In the genomic region with DNA sequence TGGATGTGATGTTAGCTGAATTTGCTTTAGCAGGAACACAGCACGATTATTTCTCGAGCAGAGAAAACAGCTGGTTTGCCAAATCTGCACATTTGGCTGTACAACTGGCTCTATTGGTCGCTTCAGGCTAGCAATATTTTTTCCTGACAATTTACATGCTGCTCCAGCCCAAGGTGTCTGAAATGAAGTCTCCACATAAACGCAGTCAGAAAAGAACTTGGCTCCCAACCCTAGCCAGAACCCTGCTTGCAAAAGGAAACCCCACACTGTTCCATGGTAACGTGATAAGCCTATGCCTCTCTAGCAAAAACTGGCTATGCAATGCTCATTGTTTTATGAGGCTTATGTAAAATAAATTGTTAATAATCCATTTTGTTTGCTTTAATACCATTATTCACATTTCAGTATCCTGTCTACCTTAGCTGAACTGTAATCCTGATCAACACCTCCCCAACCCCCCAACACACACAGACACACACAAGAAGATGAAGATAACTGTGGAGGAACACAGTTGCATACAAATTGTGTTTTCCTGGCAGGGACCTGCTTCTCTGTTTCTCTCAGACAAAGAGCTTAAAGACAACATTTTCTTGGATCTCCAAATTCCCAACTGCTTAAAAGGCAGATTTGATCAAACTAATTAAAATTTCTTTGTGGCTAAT, we compare ENCODE assay signal across 12 mouse cellular contexts.
DNase-seq lines count a peak whose midpoint lies in the region; ATAC-seq and TF ChIP-seq lines count a peak whose summit lies in the region.
"Had no signal": no experiment of that assay in that cellular context is flagged by ENCODE, and none has a peak within 500 bp of the region (broad histone marks: within the 10 kb centered on the region; RNA-seq: fewer than 3 reads in every experiment).

No protein-coding gene starts in this region.

- H3K9me3 ChIP-seq in hindbrain, postnatal 0 days (ENCODE audit: low read length) = no peaks in the 10 kb centered on the region
- no peaks in the 10 kb centered on the region for H3K9me3 ChIP-seq in midbrain, embryonic 14.5 days (ENCODE audit: control insufficient read depth, low read length)
- H3K9me3 ChIP-seq: heart, embryonic 15.5 days had no signal

- no peak overlapping the region for H3K4me3 ChIP-seq in hindbrain, postnatal 0 days (ENCODE audit: low read length)
- no peak overlapping the region for H3K4me3 ChIP-seq in midbrain, embryonic 14.5 days (replicated peaks; ENCODE audit: low read depth, low read length)
- H3K4me3 ChIP-seq: gastrocnemius, adult 2 months; heart, embryonic 15.5 days had no signal

- peak; percentile 73 for ATAC-seq in frontal cortex, adult (ENCODE audit: low TSS enrichment)
- peak; percentile 87 for ATAC-seq in hindbrain, postnatal 0 days
- ATAC-seq in midbrain, embryonic 14.5 days (ENCODE audit: low FRiP score, low TSS enrichment) = peak; percentile 71; the same call in 1 of the 2 replicates

- WGBS in hindbrain, postnatal 0 days = 24% methylated on average over 5 of the region's 5 CpGs
- WGBS in midbrain, embryonic 14.5 days = 50% methylated on average over 5 of the region's 5 CpGs

- no peaks in the 10 kb centered on the region for H3K36me3 ChIP-seq in hindbrain, postnatal 0 days (ENCODE audit: insufficient read depth, low read length)
- H3K36me3 ChIP-seq in midbrain, embryonic 14.5 days (ENCODE audit: control insufficient read depth, insufficient read depth, low read length) = no peaks in the 10 kb centered on the region
- H3K36me3 ChIP-seq: heart, embryonic 15.5 days had no signal

- TF ChIP-seq CTCF in brain, embryonic 14.5 days (IDR thresholded peaks at IDR 0.05; ENCODE audit: borderline replicate concordance, extremely low read depth, insufficient read depth, insufficient read length) = no peak
- TF ChIP-seq CTCF in hindbrain, postnatal 0 days (IDR thresholded peaks at IDR 0.05; ENCODE audit: low read depth) = no peak

- DNase-seq in frontal cortex, postnatal 25 days (ENCODE audit: low spot score in 2 of 2) = no peak
- DNase-seq in brain, embryonic 14.5 days (ENCODE audit: low read depth) = peak; percentile 83
- peak; percentile 68 for DNase-seq in hindbrain, postnatal 0 days (ENCODE audit: low spot score)
- DNase-seq in midbrain, embryonic 14.5 days = peak; percentile 66
- no peak for DNase-seq in spleen, postnatal 14 days (ENCODE audit: low spot score in 2 of 2)
- DNase-seq in liver = no peak
- no peak for DNase-seq in adrenal gland, postnatal 36 days
- DNase-seq: gastrocnemius, adult 2 months; kidney, adult 2 months had no signal

- no peaks in the 10 kb centered on the region for H3K27me3 ChIP-seq in hindbrain, postnatal 0 days (ENCODE audit: insufficient read depth, low read length)
- H3K27me3 ChIP-seq in midbrain, embryonic 14.5 days (ENCODE audit: control insufficient read depth, insufficient read depth, low read length) = no peaks in the 10 kb centered on the region
- H3K27me3 ChIP-seq: heart, embryonic 15.5 days had no signal

- H3K9ac ChIP-seq in hindbrain, postnatal 0 days (replicated peaks; ENCODE audit: low read length) = no peak overlapping the region
- no peak overlapping the region for H3K9ac ChIP-seq in midbrain, embryonic 14.5 days (replicated peaks; ENCODE audit: low read length)
- H3K9ac ChIP-seq: heart, embryonic 15.5 days had no signal

- H3K4me1 ChIP-seq in hindbrain, postnatal 0 days (ENCODE audit: insufficient read depth, low read length) = peaks cover 7% of the 10 kb centered on the region
- peaks cover 6% of the 10 kb centered on the region; the same call in 1 of the 2 replicates for H3K4me1 ChIP-seq in midbrain, embryonic 14.5 days (ENCODE audit: control insufficient read depth, insufficient read depth, low read length)
- H3K4me1 ChIP-seq: heart, embryonic 15.5 days had no signal

- H3K4me2 ChIP-seq in hindbrain, postnatal 0 days (ENCODE audit: low read depth, low read length) = peak overlapping the region; percentile 17; the same call in 1 of the 2 replicates
- H3K4me2 ChIP-seq in midbrain, embryonic 14.5 days (ENCODE audit: low read length) = no peak overlapping the region
- H3K4me2 ChIP-seq: heart, embryonic 15.5 days; liver, embryonic 11.5 days had no signal

- TF ChIP-seq POLR2A in brain, embryonic 14.5 days (IDR thresholded peaks at IDR 0.05; ENCODE audit: borderline replicate concordance, extremely low read depth, insufficient read depth, insufficient read length, poor library complexity, severe bottlenecking) = no peak

- H3K27ac ChIP-seq in hindbrain, postnatal 0 days = peak overlapping the region; percentile 70
- H3K27ac ChIP-seq in midbrain, embryonic 14.5 days (replicated peaks; ENCODE audit: low read depth, low read length) = peak overlapping the region; percentile 69
- H3K27ac ChIP-seq: gastrocnemius, adult 2 months; heart, embryonic 15.5 days had no signal

Comparison
In these comparisons a context has a peak if more than half of its experiments do, and no peak if none do; other contexts are left out.
1. DNase-seq: peak in brain, embryonic 14.5 days (single experiment), hindbrain, postnatal 0 days (single experiment) and midbrain, embryonic 14.5 days (single experiment); none in frontal cortex, postnatal 25 days (0 of 2), spleen, postnatal 14 days (0 of 2), liver (single experiment) and adrenal gland, postnatal 36 days (0 of 2).
2. Peak in every context shown above with its lines, with median percentiles within 50 percentile points of each other: ATAC-seq.